Mouse (Mus musculus) embryonic fibroblast, embryonic 13.5 days (primary cell): ENCODE data around the gene Tspan11. TPM values are rescaled to one million over a fixed set of nuclear protein-coding genes. Genes with fewer than 3 reads are reported as not detected.

Experiments
- H3K27ac ChIP-seq: 2 replicates; pipeline ENCODE4 v1.5.1; 2012; ENCODE audit warnings: low read length, control low read depth, inconsistent platforms; ENCODE audit not compliant: insufficient read depth
- H3K4me1 ChIP-seq: 2 replicates; pipeline ENCODE4 v1.6.1; 2011; ENCODE audit warnings: low read length; ENCODE audit not compliant: control insufficient read depth, insufficient read depth
- H3K4me3 ChIP-seq: 2 replicates; pipeline ENCODE4 v1.5.1; 2011; ENCODE audit warnings: mild to moderate bottlenecking, control low read depth, low read length; ENCODE audit not compliant: insufficient read depth
- CTCF ChIP-seq: IDR thresholded peaks from 2 replicates; pipeline ENCODE4 v1.5.1; 2011; ENCODE audit warnings: mild to moderate bottlenecking, control low read depth, low read length, moderate library complexity, borderline replicate concordance; ENCODE audit not compliant: insufficient read depth
- POLR2A ChIP-seq: IDR thresholded peaks from 2 replicates; pipeline ENCODE4 v1.6.1; 2011; ENCODE audit warnings: low read depth, mild to moderate bottlenecking, control low read depth, low read length, moderate library complexity
- polyA plus RNA-seq: library from polyadenylated mRNA; stranded (reverse); fragments of >200 nt; gene quantifications from 2 replicates; pipeline ENCODE4 v1.2.4, GENCODE M21; 2011; ENCODE audit warnings: low read depth; ENCODE audit not compliant: missing spikeins, insufficient read length

Gene Tspan11
- polyA plus RNA-seq, 1 experiment: 17.9 TPM

- H3K4me1 ChIP-seq: no peaks in the 10 kb centered on the region
- H3K27ac ChIP-seq: no peak overlapping the region
- TF ChIP-seq CTCF (no peak), POLR2A (no peak)
- H3K4me3 ChIP-seq: no peak overlapping the region
These were observed 72.8 kb downstream of the Tspan11 start for GRCm38 (mm10) chr6:127960203-127960602.

- H3K4me3 ChIP-seq: no peak overlapping the region
- H3K27ac ChIP-seq: no peak overlapping the region
- no peaks in the 10 kb centered on the region for H3K4me1 ChIP-seq
- TF ChIP-seq CTCF (peak; percentile 80; the same call in 1 of the 2 replicates), POLR2A (no peak)
These were observed 78.1 kb downstream of the Tspan11 start for GRCm38 (mm10) chr6:127965497-127965896.

GRCm38 (mm10) chr6:127969709-127970108 is 82.3 kb downstream of the Tspan11 start:
- TF ChIP-seq CTCF (no peak), POLR2A (no peak)
- Histone ChIP-seq H3K4me3 (no peak overlapping the region), H3K4me1 (peaks cover 9% of the 10 kb centered on the region), H3K27ac (no peak overlapping the region)

DNA sequence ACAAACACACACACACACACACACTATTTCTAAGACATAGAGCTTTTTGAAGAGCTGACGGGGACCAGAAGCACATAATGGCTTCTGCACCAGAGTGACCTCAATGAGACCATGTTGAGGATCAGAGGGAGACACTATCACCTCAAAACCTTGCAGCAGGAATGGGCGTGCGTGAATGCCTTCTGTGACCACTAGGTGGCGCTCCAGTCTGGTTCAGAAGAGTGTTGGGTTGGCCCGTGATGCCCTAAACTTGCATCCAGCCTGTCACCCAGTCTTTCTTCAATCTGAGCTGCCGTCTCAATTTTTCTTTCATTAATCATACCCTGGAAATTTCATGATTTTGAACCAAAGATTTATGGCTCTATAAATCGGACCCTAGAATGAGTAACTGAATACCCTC is 82.7 kb downstream of the Tspan11 start:
- Histone ChIP-seq H3K4me1 (peaks cover 9% of the 10 kb centered on the region), H3K4me3 (no peak overlapping the region), H3K27ac (no peak overlapping the region)
- TF ChIP-seq POLR2A (no peak), CTCF (peak; percentile 98)

DNA sequence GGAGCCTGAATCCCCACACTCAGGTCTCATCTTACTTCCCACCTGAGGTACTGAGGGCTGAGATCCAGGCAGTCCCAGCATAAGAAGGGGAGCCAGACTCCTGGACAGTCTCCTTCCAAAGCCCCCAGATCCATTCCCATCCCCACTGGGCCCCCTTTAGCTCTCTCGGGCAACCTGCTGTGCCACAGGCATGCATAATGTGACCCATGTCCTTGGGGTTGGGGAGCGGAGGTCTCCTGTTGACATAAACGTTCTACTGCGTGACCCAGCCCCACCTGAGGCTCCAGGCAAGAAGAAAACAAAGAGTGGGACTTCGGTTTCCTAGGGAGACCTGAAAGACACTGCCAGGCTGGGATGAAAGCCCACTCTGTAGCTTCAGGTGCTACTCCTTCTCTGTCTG is 83.5 kb downstream of the Tspan11 start:
- Histone ChIP-seq H3K27ac (no peak overlapping the region), H3K4me3 (no peak overlapping the region), H3K4me1 (peaks cover 9% of the 10 kb centered on the region)
- TF ChIP-seq POLR2A (no peak), CTCF (no peak)

- H3K4me3 ChIP-seq: no peak overlapping the region
- H3K27ac ChIP-seq: no peak overlapping the region
- TF ChIP-seq CTCF (no peak), POLR2A (no peak)
- H3K4me1 ChIP-seq: peaks cover 9% of the 10 kb centered on the region
These were observed 84.5 kb downstream of the Tspan11 start for GRCm38 (mm10) chr6:127971931-127972330.

- TF ChIP-seq CTCF (no peak), POLR2A (no peak)
- H3K27ac ChIP-seq: peak overlapping the region; percentile 9; the same call in 1 of the 2 replicates
- peaks cover 9% of the 10 kb centered on the region for H3K4me1 ChIP-seq
- no peak overlapping the region for H3K4me3 ChIP-seq
These were observed 86.2 kb downstream of the Tspan11 start for GRCm38 (mm10) chr6:127973553-127973952.

- H3K4me3 ChIP-seq: no peak overlapping the region
- no peak for TF ChIP-seq POLR2A
- TF ChIP-seq CTCF: no peak
- H3K27ac ChIP-seq: peak overlapping the region; percentile 9; the same call in 1 of the 2 replicates
- H3K4me1 ChIP-seq: peaks cover 9% of the 10 kb centered on the region
These were observed 86.6 kb downstream of the Tspan11 start for GRCm38 (mm10) chr6:127974000-127974399.

GRCm38 (mm10) chr6:127976695-127977094 is 89.3 kb downstream of the Tspan11 start:
- Histone ChIP-seq H3K4me3 (no peak overlapping the region), H3K27ac (no peak overlapping the region), H3K4me1 (peaks cover 5% of the 10 kb centered on the region)
- TF ChIP-seq POLR2A (no peak), CTCF (no peak)

- H3K4me3 ChIP-seq: no peak overlapping the region
- peaks cover 3% of the 10 kb centered on the region; the same call in 1 of the 2 replicates for H3K4me1 ChIP-seq
- TF ChIP-seq POLR2A (no peak), CTCF (no peak)
- no peak overlapping the region for H3K27ac ChIP-seq
These were observed 91.6 kb downstream of the Tspan11 start for GRCm38 (mm10) chr6:127978941-127979340.

DNA sequence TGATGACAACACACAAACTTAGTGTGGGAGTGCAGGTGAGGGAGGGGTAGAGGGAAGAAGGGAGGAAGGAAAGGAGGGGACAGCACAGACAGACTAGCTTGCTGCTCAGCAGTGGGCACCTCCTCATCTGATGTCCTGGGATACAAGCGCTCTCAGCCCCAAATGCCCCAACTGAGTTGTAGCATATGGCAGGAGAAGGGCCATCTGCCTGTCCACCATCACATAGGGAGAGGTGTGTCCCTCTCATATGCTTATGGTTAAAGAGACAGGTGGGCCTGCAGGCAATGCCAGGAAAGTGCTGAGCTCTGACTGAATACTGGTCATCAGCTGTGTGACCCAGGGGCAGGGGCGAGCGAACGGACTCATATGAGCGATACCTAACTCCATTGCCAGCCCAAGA is 92.4 kb downstream of the Tspan11 start:
- Histone ChIP-seq H3K4me3 (no peak overlapping the region), H3K4me1 (no peaks in the 10 kb centered on the region), H3K27ac (no peak overlapping the region)
- TF ChIP-seq CTCF (no peak), POLR2A (no peak)
